Comparison of ENCODE assay signal across 9 mouse cellular contexts in the genomic region with DNA sequence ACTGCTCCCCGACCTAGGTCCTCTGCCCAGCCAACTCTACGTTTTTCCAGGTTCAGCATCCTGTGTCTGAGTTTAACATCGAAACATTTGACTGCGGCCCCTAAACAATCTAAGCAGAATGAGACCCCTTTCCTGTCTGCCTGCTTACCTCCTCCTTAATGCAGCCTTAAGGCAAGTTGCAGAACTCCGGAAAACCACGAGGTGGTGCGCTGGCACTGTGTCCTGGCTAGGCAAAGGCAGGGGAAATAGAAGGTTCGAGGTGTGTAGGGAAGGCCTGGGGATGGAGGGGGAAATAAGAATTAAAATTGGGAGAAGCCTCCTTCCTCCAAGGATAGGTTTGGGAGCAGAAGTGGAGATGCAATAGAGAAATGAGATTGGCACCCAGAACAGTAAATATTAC. TPM values are rescaled to one million over a fixed set of nuclear protein-coding genes. Genes with fewer than 3 reads are reported as not detected.
DNase-seq lines count a peak whose midpoint lies in the region; ATAC-seq lines count a peak whose summit lies in the region.
"Had no signal": no experiment of that assay in that cellular context is flagged by ENCODE, and none has a peak within 500 bp of the region (broad histone marks: within the 10 kb centered on the region; RNA-seq: fewer than 3 reads in every experiment).

No protein-coding gene starts in this region.

- intact Hi-C loops in gastrocnemius, postnatal 36 days (cut with DNase I) = loop anchor here (1.0 to 5.0 kb wide), 2 partner anchors 114 to 404 kb away; no protein-coding TSS in a partner anchor

- H3K4me1 ChIP-seq in liver, embryonic 12.5 days = peaks cover 10% of the 10 kb centered on the region; the same call in 1 of the 2 replicates

- no peak overlapping the region for H3K4me3 ChIP-seq in liver, embryonic 12.5 days
- H3K4me3 ChIP-seq: neural tube, embryonic 12.5 days had no signal

- H3K9me3 ChIP-seq in liver, embryonic 12.5 days (replicated peaks) = no peaks in the 10 kb centered on the region
- H3K9me3 ChIP-seq: neural tube, embryonic 12.5 days had no signal

- no peak for ATAC-seq in liver, embryonic 12.5 days

- peak; percentile 58 for DNase-seq in liver
- DNase-seq in cerebellum, postnatal 25 days = peak; percentile 82 to 88
- peak; percentile 64 to 66 for DNase-seq in gastrocnemius, postnatal 36 days
- DNase-seq in kidney, postnatal 25 days = peak; percentile 73 to 80
- DNase-seq in lung, adult 18-20 months = peak; percentile 63 to 66
- peak; percentile 86 for DNase-seq in retina, embryonic 14.5 days (ENCODE audit: low spot score)
- DNase-seq in urinary bladder, adult 18-20 months (ENCODE audit: low spot score in 2 of 2) = peak; percentile 60 to 71

- no peak overlapping the region for H3K4me2 ChIP-seq in liver, embryonic 12.5 days
- H3K4me2 ChIP-seq: neural tube, embryonic 12.5 days had no signal

- no peak overlapping the region for H3K27ac ChIP-seq in liver, embryonic 12.5 days
- H3K27ac ChIP-seq: neural tube, embryonic 12.5 days had no signal

- H3K9ac ChIP-seq in liver, embryonic 12.5 days = no peak overlapping the region
- H3K9ac ChIP-seq: neural tube, embryonic 12.5 days had no signal

- WGBS in liver, embryonic 12.5 days (ENCODE audit: insufficient replicate concordance) = 5% methylated on average over 8 of the region's 8 CpGs

- H3K36me3 ChIP-seq in liver, embryonic 12.5 days = no peaks in the 10 kb centered on the region
- H3K36me3 ChIP-seq: neural tube, embryonic 12.5 days had no signal

- H3K27me3 ChIP-seq in liver, embryonic 12.5 days (replicated peaks) = peaks cover 77% of the 10 kb centered on the region

RNA-seq across cellular contexts. Expression of gene Dlx3, which starts 1.4 kb away (rescaled TPM):
- polyA plus RNA-seq in liver, embryonic 12.5 days (2016; fragmentation: Nextera tagmentation; extraction: Ambion mirVana) = 0.05 and 0.08 TPM in 2 replicates
- not detected for total RNA-seq in gastrocnemius, postnatal 36 days (2021)

RNA-seq across cellular contexts. Expression of gene Dlx4, which starts 27.6 kb away (rescaled TPM):
- polyA plus RNA-seq in liver, embryonic 12.5 days (2016; fragmentation: Nextera tagmentation; extraction: Ambion mirVana) = 0.06 TPM in 1 of 2 replicates, not detected in the other
- not detected for total RNA-seq in gastrocnemius, postnatal 36 days (2021)

RNA-seq across cellular contexts. Expression of gene Itga3, which starts 41.9 kb away (rescaled TPM):
- polyA plus RNA-seq in liver, embryonic 12.5 days (2016; fragmentation: Nextera tagmentation; extraction: Ambion mirVana) = 2.8 and 3.6 TPM in 2 replicates
- 1 to 10 TPM; 3.2 to 4.0 TPM for total RNA-seq in gastrocnemius, postnatal 36 days (2021)
